Mouse (Mus musculus): ENCODE measurements at regions not wholly inside any gene's neighbourhood (a gene's known extent, or its start where the extent isn't known, plus 50 kb on each side); places are given as distances from the start of the nearest gene placed in this dataset.

DNA sequence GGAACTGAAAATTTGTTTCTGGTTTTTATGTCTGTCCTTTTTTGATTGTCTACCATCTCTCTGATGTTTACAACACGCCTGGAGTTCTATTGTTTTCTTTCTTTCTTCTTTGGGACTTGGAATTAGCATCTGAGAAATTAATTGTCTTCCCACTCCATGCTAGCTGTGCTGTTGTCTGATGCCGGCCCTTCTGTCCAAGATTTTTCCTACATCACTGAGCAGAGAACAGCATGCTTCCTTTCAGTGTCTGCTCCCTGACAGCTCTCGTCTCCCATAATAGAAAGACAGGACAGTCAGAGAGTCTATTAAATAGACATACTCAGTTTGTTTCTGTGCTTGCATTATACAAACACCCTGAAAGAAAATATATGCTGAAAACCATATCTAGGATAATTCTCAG lies 55.8 kb downstream of the 4931408C20Rik start:
- Histone ChIP-seq H3K9me3 (ENCODE audit: control insufficient read depth, low read length) (no peaks in the 10 kb centered on the region), H3K27me3 (ENCODE audit: control insufficient read depth, insufficient read depth, low read length) (no peaks in the 10 kb centered on the region), H3K4me1 (ENCODE audit: control insufficient read depth, insufficient read depth, low read length) (no peaks in the 10 kb centered on the region), H3K4me2 (ENCODE audit: low read length) (no peak overlapping the region), H3K27ac (replicated peaks; ENCODE audit: low read depth, low read length) (no peak overlapping the region), H3K4me3 (replicated peaks; ENCODE audit: low read depth, low read length) (no peak overlapping the region), H3K9ac (replicated peaks; ENCODE audit: low read length) (no peak overlapping the region), H3K36me3 (ENCODE audit: control insufficient read depth, insufficient read depth, low read length) (no peaks in the 10 kb centered on the region)
- peak; percentile 24 for DNase-seq
- ATAC-seq (ENCODE audit: low FRiP score, low TSS enrichment) = no peak
- WGBS = 14% methylated on average over 3 of the region's 3 CpGs

Data from midbrain, embryonic 14.5 days (tissue).